Mouse (Mus musculus) adrenal gland, adult 8-10 months (tissue): ENCODE data around the gene Ccdc155. TPM values are rescaled to one million over a fixed set of nuclear protein-coding genes. Genes with fewer than 3 reads are reported as not detected.

ENCODE experiments used
- DNase-seq: peaks from one replicate; pipeline ENCODE4 v3.0.0; 2022
- total RNA-seq, 4 experiments: library from RNA; stranded (reverse); gene quantifications; 2 replicates each; pipeline ENCODE4 v1.2.4; 2022

Ccdc155 gene
- total RNA-seq, result 1 to 10 TPM in 1 of 4 experiments, under 1 TPM in 3; 0.12 to 1.2 (median 0.29) TPM

GRCm38 (mm10) chr7:45204380-45205143 lies at the start of gene Ccdc155:
Gene Ccdc155 (minus strand): TSS chr7:45204892.
- DNase-seq, result peak; percentile 86

- DNase-seq, result no peak
These were observed 49.1 kb upstream of the Ccdc155 start for GRCm38 (mm10) chr7:45253806-45254205.

DNA sequence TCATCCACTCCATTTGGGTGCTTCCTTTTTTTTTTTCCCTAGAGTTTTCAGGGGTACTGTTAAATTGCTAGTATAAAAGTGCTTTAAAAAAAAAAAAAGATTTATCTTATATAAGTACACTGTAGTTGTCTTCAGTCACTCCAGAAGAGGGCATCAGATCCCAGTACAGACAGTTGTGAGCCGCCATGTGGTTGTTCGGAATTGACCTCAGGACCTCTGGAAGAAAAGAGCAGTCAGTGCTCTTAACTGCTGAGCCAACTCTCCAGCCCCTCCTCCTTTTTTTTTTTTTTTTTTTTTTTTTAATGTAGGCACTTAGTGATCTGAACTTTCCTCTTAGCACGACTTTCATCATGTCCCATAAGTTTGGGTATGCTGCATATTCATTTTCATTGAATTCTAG lies 43.0 kb upstream of the Ccdc155 start:
- DNase-seq, result no peak

DNA sequence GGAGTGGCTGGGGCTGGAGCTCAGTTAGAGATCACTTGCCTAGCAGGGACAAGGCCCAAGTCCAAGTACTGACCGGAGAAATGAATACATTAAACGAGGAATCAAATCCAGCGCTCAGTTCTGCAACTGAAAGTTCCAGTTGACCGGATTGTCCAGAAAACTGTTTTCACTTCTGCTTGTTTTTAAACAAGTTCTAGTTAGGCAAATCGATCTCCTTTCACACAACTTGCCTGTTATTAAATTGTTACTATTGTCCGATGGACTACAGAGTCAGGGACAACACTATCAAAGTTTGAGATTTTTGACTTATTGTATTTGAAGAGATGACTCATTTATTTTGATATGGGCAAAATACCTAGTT lies 36.7 kb upstream of the Ccdc155 start:
- DNase-seq, result no peak

DNA sequence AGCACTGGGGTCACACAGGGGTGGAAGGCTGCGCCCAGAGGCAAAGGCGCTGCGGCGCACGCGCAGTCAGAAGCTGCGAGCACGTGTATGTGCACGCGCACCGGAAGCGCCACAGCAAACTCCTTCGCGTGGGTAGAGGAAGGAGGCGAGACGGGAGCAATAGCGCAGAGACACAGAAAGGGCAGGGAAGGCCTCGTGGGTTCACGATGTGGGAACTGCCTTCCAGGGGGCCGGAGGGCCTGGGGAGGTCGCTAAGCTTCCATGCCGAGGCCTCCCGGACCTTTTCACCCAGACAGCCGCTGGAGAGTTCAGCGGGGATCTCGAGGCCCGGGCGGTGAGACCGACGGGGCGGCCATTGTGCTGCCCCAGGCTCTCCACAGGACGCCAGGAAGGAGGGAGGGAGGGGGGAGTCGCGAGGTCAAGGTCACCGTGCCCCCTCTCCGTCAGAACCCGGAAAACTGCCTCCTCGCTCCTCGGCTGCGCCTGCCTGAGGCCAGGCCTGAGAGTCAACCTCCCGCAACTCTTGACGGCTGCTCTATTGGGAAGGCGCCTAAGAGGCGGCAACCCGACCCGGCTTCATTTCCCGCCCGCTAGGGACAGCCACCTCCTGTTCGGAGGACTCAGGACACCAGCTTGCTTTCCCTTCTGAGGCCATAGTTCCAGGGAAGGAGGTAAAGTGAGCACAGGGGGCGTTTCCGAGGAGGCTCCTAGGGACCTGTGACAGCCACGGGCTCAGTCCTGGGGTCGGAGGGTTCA lies 36.1 kb upstream of the Ccdc155 start, which contains the start of gene Slc6a16:
Slc6a16 (plus strand) TSS at position 453 of the 756 bp plus-strand sequence.
- DNase-seq, result no peak

DNA sequence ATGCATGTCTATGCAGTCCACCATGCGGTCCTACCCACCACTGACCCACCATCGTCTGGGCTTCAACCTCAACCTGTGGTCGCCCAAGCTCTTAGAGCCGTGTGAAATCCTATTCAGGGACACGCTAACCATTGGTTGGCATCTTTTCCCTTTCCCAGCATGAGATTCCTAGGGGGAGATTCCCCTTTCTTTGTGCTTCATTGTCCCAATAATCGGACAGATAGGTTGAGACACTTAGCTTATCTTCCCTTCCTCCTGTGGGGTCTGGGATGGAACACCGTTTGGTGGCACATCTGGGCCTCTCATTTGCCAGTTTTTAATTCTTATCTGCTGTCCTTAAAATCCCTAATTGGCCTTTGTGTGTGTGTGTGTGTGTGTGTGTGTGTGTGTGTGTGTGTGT lies 35.4 kb upstream of the Ccdc155 start:
- no peak for DNase-seq

- no peak for DNase-seq
These were observed 34.2 kb upstream of the Ccdc155 start, which contains the start of gene Cd37 for GRCm38 (mm10) chr7:45238723-45239496. Gene Cd37 (minus strand): TSS chr7:45239115.

DNA sequence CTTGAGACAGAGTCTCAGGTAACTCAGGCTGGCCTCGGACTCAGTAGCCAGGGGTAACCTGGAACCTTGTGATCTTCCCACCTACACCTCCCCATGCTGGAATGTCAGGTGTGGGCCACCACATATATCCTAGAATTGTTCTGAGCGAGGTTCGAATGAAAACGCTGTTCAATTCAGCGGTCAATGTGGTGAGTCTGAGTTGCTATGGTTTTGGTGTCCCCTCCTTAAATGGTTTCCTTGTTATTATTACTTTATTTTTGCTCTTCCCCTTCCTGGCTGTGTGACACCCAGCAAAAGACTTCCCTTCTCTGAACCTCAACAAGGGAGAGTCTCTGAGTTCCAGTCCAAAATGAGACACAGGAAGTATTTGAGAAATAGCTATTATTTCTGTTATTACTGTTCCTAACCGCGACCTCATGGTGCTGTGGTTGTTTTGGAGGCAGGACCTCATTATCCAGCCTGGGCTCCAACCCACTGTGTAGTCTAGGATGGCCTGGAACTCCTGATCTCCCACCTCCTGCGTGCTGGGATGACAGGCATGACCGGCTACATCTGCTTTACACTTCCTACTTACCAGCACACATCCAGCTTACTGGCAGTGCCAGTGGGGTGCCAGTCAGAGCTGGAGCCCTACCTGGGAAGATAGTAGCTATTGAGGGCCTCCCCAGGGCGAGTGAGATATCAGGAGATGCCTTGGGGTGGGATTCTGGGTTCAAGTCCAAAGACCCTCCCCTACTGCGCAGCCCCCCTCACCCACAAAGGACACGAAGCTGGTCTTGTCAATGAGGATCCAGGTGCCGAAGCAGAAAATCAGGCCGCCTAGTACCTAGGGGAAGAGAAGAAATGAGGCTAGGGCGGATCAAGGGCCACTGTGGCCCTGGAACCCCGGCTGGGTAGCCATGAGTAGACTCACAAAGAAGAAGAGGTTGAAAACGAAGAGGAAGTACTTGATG lies 33.3 kb upstream of the Ccdc155 start:
- no peak for DNase-seq

DNA sequence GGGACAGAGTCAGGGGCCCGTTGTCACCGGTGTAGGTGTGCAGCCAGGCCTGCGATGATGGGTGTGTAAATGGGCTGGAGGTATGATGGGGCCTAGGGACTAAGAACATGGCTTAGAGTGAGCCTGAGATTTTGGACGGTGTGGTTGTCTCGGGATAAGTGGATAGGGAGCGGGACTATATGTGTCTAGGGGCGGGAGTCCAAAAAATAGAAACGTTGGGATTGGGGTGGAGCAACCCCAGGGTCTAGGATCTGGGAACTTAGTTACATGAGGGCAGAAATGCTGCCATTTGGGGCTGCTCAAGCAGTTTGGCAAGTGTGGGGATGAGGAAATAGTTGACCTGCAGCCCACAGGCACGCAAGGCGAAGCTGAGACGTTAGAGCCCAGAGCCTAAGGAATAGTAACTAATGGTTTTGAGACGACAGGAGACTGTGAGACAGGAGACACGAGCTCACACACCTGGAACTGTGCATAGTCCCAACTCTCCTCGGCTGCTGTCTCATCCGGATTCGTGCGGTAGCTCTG lies 31.0 kb upstream of the Ccdc155 start:
- no peak for DNase-seq

GRCm38 (mm10) chr7:45234922-45235571 lies 30.4 kb upstream of the Ccdc155 start:
- DNase-seq, result no peak

DNA sequence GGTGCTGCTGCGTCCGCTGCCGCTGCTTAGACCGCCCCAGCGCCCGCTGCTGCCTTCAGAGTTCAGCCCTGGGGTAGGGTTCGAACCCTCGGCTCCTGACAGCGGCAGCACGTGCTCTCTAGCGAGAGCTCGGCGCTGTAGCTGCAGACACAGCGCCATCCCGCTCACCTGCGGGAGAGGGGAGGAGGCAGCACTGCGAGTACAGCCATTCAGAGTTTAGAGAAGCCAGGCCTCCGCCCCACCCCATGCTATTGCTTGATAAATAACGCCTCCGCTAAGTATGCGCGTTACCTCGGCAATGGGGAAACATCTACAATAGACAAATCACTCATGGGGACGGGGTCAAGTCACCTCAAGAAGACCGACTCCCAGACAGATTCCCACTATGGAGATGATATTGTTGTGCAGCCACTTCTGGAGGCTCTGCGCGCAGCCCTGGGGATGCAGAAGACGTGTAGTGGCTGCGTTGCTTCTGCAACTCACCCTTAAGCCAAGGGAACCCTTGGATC lies 29.7 kb upstream of the Ccdc155 start:
- DNase-seq, result no peak

- DNase-seq, result no peak
These were observed 29.1 kb upstream of the Ccdc155 start for GRCm38 (mm10) chr7:45233580-45234332.

GRCm38 (mm10) chr7:45232716-45233465 lies 28.2 kb upstream of the Ccdc155 start:
- no peak for DNase-seq

DNA sequence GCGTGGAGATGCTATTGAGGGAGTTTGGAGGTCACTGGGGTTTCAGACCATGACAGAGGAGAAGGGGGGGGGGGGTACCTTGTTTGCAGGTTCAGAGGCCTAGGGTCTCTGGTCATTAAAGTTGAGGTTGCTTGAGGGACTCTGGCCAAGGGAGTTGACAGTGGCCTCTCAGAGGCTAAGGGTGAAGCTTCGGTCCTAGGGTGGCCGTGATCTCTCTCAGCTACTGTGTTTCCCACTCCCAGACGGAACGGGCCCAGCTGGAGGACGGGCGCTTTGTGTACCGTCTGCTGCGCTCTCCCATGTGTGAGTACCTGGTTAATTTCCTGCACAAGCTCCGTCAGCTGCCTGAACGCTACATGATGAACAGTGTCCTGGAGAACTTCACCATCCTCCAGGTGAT lies 27.2 kb upstream of the Ccdc155 start:
- DNase-seq, result no peak

DNA sequence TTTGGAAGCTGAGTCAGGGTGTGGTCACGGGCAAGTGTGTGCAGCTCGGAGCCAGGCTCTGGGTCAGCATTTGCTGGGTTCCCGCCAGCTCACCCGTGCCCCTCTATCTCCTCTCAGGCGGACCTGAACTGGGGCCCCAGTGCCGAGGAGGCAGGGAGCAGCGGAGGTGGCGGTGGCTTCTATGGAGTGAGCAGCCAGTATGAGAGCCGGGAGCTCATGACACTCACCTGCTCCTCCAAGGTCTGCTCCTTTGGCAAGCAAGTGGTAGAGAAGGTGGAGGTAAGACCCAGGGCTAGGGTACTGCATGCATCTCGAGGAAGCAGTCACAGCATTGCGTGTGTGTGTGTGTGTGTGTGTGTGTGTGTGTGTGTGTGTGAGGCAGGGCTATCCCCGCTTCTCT lies 26.5 kb upstream of the Ccdc155 start:
- no peak for DNase-seq

DNA sequence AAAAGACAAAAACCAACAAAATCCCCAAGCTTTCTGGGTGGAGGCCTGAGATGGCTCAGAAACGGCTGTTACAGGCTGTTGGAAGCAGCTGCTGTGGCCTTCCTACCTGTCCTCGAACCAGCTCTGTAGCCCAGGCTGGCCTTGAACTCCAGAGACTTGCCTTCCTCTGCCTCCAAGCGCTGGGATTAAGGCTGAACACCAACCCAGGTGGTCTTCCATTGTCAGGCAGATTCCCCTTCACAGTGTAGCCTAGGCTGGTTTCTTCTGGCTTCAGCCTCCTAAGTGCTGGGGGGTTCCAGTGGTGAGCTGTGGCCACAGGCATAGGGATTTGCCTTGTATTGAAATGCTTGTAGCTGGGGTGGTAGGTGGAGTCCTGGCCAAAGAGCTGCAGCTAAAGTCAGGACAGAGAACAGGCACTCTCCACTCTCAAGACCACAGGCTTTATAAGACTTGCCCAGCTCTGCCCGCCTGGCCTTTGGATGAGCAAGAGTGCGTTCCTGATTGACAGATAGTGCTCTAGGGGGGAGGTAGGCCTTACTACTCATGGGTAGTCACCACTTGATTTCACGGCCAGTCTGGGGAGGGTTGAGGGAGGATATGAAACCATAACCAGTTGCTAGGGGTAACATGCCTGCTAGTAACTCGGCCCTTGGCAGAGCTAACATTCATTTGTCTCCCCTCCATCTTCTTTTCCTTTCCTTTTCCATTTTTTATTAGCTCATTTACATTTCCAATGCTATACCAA lies 24.9 kb upstream of the Ccdc155 start:
- no peak for DNase-seq

GRCm38 (mm10) chr7:45229046-45229445 lies 24.4 kb upstream of the Ccdc155 start:
- DNase-seq, result no peak

DNA sequence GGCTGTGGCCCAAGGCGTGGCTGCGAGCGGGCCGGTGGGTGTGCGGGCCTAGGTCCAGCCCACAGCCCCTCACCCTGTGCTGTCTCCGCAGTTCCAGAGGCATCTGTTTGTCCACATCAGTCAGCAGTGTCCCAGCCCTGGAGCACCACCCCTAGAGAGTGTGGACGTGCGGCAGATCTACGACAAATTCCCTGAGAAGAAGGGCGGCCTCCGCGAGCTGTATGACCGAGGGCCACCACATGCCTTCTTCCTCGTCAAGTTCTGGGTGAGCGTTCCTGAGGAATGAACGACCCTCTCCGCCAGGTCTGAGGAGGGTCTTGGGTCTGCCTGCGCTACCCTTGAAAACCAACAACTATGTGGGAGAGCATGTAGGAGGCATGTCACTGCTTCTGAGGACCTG lies 23.9 kb upstream of the Ccdc155 start:
- no peak for DNase-seq

- DNase-seq, result no peak
These were observed 21.7 kb upstream of the Ccdc155 start for GRCm38 (mm10) chr7:45226421-45226820.
